Mouse (Mus musculus) MEL (cell line): ENCODE data around the gene Mrgprd. TPM values are rescaled to one million over a fixed set of nuclear protein-coding genes. Genes with fewer than 3 reads are reported as not detected.

ENCODE experiments used
- DNase-seq: peaks from one replicate; pipeline ENCODE4 v3.0.0; 2011; ENCODE audit warnings: low read depth, low spot score
- H3K27ac ChIP-seq: 2 replicates; pipeline ENCODE4 v1.5.1; 2012; ENCODE audit warnings: low read depth, mild to moderate bottlenecking, control low read depth, low read length, moderate library complexity; ENCODE audit not compliant: control insufficient read depth
- H3K27me3 ChIP-seq, 2 experiments: fragments of 150-350 bp in 1 of 2; sonication (generic) in 1 of 2; 2 replicates each; pipeline ENCODE4 v1.6.1; 2012; ENCODE audit warnings: low read length in 2 of 2, mild to moderate bottlenecking in 2 of 2, improper control_type of control experiment in 1 of 2, moderate library complexity in 1 of 2; ENCODE audit not compliant: insufficient read depth in 2 of 2, control insufficient read depth in 1 of 2
- H3K36me3 ChIP-seq, 2 experiments: 2 replicates each; pipeline ENCODE4 v1.6.1; 2012 to 2014; ENCODE audit warnings: low read length in 2 of 2, improper control_type of control experiment in 1 of 2, inconsistent platforms in 1 of 2, mild to moderate bottlenecking in 1 of 2; ENCODE audit not compliant: insufficient read depth in 2 of 2, control insufficient read depth in 1 of 2
- H3K4me1 ChIP-seq, 2 experiments: fragments of 150-350 bp in 1 of 2; sonication (generic) in 1 of 2; 2 replicates each; pipeline ENCODE4 v1.6.1; 2012; ENCODE audit warnings: low read length in 2 of 2, improper control_type of control experiment in 1 of 2, mild to moderate bottlenecking in 1 of 2; ENCODE audit not compliant: insufficient read depth in 2 of 2, control insufficient read depth in 1 of 2
- H3K4me3 ChIP-seq, 2 experiments: fragments of 150-350 bp in 1 of 2; sonication (generic) in 1 of 2; 2 replicates each; pipeline ENCODE4 v1.5.1; 2012; ENCODE audit warnings: low read depth in 2 of 2, low read length in 2 of 2, mild to moderate bottlenecking in 2 of 2, moderate library complexity in 2 of 2, control low read depth in 1 of 2, improper control_type of control experiment in 1 of 2; ENCODE audit not compliant: control insufficient read depth in 1 of 2, insufficient read depth in 1 of 2
- H3K79me2 ChIP-seq: 2 replicates; pipeline ENCODE4 v1.6.1; 2012; ENCODE audit warnings: mild to moderate bottlenecking, low read length, moderate library complexity; ENCODE audit not compliant: control insufficient read depth, poor library complexity, insufficient read depth
- H3K9ac ChIP-seq: 2 replicates; pipeline ENCODE4 v1.6.1; 2012; ENCODE audit warnings: low read depth, mild to moderate bottlenecking, control low read depth, low read length, moderate library complexity; ENCODE audit not compliant: control insufficient read depth, poor library complexity, severe bottlenecking
- H3K9me3 ChIP-seq: fragments of 150-350 bp; sonication (generic); replicated peaks from 2 replicates; pipeline ENCODE4 v1.6.1; 2012; ENCODE audit warnings: mild to moderate bottlenecking, low read length, improper control_type of control experiment, moderate library complexity; ENCODE audit not compliant: insufficient read depth
- ETS1 ChIP-seq: IDR thresholded peaks from 2 replicates; pipeline ENCODE4 v1.6.1; 2012; ENCODE audit warnings: low read depth, mild to moderate bottlenecking, inconsistent platforms, low read length, improper control_type of control experiment, moderate library complexity
- GATA1 ChIP-seq: IDR thresholded peaks from 2 replicates; pipeline ENCODE4 v1.6.1; 2011; ENCODE audit warnings: low read depth, low read length, improper control_type of control experiment
- JUND ChIP-seq: IDR thresholded peaks from 2 replicates; pipeline ENCODE4 v1.6.1; 2011; ENCODE audit warnings: low read depth, mild to moderate bottlenecking, improper control_type of control experiment, low read length
- MYC ChIP-seq: IDR thresholded peaks from 2 replicates; pipeline ENCODE4 v1.6.1; 2011; ENCODE audit warnings: low read depth, mild to moderate bottlenecking, low read length, improper control_type of control experiment, moderate library complexity
- NELFE ChIP-seq: IDR thresholded peaks from 2 replicates; pipeline ENCODE4 v1.6.1; 2011; ENCODE audit warnings: low read depth, low read length, improper control_type of control experiment
- NRF1 ChIP-seq: IDR thresholded peaks from 2 replicates; pipeline ENCODE4 v1.6.1; 2014; ENCODE audit warnings: low read depth, mild to moderate bottlenecking, inconsistent platforms, low read length, improper control_type of control experiment, moderate library complexity; ENCODE audit not compliant: poor library complexity, insufficient read depth, severe bottlenecking
- RCOR1 ChIP-seq: IDR thresholded peaks from 2 replicates; pipeline ENCODE4 v1.6.1; 2012; ENCODE audit warnings: low read depth, mild to moderate bottlenecking, inconsistent platforms, low read length, improper control_type of control experiment
- TAL1 ChIP-seq: IDR thresholded peaks from 2 replicates; pipeline ENCODE4 v1.6.1; 2012; ENCODE audit warnings: mild to moderate bottlenecking, inconsistent platforms, low read length, moderate library complexity, mixed read lengths
- TBP ChIP-seq: IDR thresholded peaks from 2 replicates; pipeline ENCODE4 v1.8.0; 2011; ENCODE audit warnings: low read depth, low read length, improper control_type of control experiment
- TCF12 ChIP-seq: IDR thresholded peaks from 2 replicates; pipeline ENCODE4 v1.6.1; 2014; ENCODE audit warnings: low read depth, mild to moderate bottlenecking, inconsistent platforms, low read length, improper control_type of control experiment, moderate library complexity
- ZMIZ1 ChIP-seq: IDR thresholded peaks from 2 replicates; pipeline ENCODE4 v1.6.1; 2012; ENCODE audit warnings: low read depth, mild to moderate bottlenecking, inconsistent platforms, low read length, improper control_type of control experiment, moderate library complexity
- ZNF384 ChIP-seq: IDR thresholded peaks from 2 replicates; pipeline ENCODE4 v1.6.1; 2012; ENCODE audit warnings: low read depth, mild to moderate bottlenecking, inconsistent platforms, low read length, improper control_type of control experiment
- polyA plus RNA-seq, 2 experiments: library from polyadenylated mRNA; stranded (reverse) in 1 of 2; unstranded in 1 of 2; fragments of >175 nt in 1 of 2; fragments of >200 nt in 1 of 2; gene quantifications; 2 replicates each; pipeline versions ENCODE4 v1.2.1 to v1.2.4; 2012; ENCODE audit warnings: low replicate concordance in 2 of 2, low read depth in 1 of 2; ENCODE audit not compliant: insufficient read length in 2 of 2, insufficient read depth in 1 of 2, missing spikeins in 1 of 2
- total RNA-seq: library from RNA; depleted of rRNA; stranded (reverse); fragments of 300-350 nt; gene quantifications from 2 replicates; pipeline ENCODE4 v1.2.3, GENCODE M21; 2012

Mrgprd gene
- total and polyA plus RNA-seq, 3 experiments = not detected

GRCm38 (mm10) chr7:145308866-145309265 lies 5.8 kb upstream of the Mrgprd start:
- Histone ChIP-seq H3K9me3 (no peaks in the 10 kb centered on the region), H3K79me2 (no peaks in the 10 kb centered on the region), H3K9ac (no peak overlapping the region), H3K27me3 (no peaks in the 10 kb centered on the region), H3K27ac (no peak overlapping the region), H3K4me1 (no peaks in the 10 kb centered on the region), H3K4me3 (no peak overlapping the region), H3K36me3 (no peaks in the 10 kb centered on the region)
- no peak for DNase-seq
- TF ChIP-seq RCOR1 (no peak), NRF1 (no peak), NELFE (no peak), ZNF384 (no peak), GATA1 (no peak), TBP (no peak), MYC (no peak), JUND (no peak)

DNA sequence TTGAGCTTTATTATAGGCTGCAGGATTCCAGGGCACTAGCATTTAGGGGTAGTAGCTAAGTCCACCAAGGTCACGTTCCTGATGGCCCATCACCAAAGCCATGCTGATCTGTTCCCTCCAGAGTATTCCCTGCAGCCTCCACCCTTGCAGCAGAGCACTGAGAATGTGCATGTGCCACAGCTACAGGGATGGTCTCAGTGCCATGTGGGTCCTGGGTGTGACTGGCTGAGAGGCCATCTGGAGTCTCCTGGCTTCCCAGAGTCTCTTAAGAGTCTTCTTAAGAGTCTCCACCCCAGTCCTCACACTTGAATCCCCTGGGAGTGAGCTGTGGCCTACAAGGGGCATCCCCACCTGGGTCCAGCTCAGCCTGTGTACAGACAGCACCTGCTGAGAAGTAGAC lies 4.8 kb upstream of the Mrgprd start:
- TF ChIP-seq ETS1 (no peak), ZMIZ1 (no peak), ZNF384 (no peak)
- Histone ChIP-seq H3K27ac (no peak overlapping the region), H3K79me2 (no peaks in the 10 kb centered on the region), H3K36me3 (no peaks in the 10 kb centered on the region), H3K9me3 (no peaks in the 10 kb centered on the region), H3K9ac (no peak overlapping the region), H3K4me3 (no peak overlapping the region), H3K4me1 (no peaks in the 10 kb centered on the region), H3K27me3 (no peaks in the 10 kb centered on the region)
- no peak for DNase-seq

- Histone ChIP-seq H3K27ac (no peak overlapping the region), H3K27me3 (no peaks in the 10 kb centered on the region)
- TF ChIP-seq NELFE (no peak), TAL1 (no peak), TCF12 (no peak), ZNF384 (no peak)
- TF ChIP-seq, all 39 proteins: peak for 0
- Histone ChIP-seq H3K36me3 (no peaks in the 10 kb centered on the region), H3K79me2 (no peaks in the 10 kb centered on the region), H3K4me1 (no peaks in the 10 kb centered on the region), H3K9me3 (no peaks in the 10 kb centered on the region), H3K4me3 (no peak overlapping the region), H3K9ac (no peak overlapping the region)
- DNase-seq = no peak
These were observed 4.1 kb upstream of the Mrgprd start for GRCm38 (mm10) chr7:145310526-145310925.
